Mouse (Mus musculus): ENCODE measurements around the gene Tmem131l.

DNA sequence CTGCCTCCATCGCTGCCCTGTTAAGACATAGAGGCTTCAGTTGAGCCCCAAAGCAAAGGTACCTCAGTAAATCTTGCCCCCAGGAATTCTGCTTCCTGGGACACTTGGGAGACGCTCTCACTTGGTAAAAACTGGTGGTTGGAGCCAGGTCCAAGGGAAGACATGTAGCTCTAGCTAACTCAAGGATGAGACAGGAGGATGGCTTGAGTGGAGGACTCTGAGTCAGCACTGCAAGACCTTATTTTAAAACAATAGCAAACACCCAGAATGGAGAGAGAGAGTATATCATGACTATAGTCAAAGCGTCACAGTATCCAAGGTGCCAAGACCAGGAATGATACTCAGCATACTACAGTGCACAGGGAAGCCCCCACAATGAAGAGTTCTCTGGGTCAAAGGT lies 2.4 kb downstream of the Tmem131l start:
- TF ChIP-seq CTCF (IDR thresholded peaks at IDR 0.05; ENCODE audit: control insufficient read depth, insufficient read depth, low read length) (no peak), POLR2A (IDR thresholded peaks at IDR 0.05; ENCODE audit: borderline replicate concordance, control insufficient read depth, low read depth, low read length) (no peak)
